Mouse (Mus musculus): ENCODE measurements around the gene Itsn2.

The Itsn2 gene

GRCm38 (mm10) chr12:4685441-4685840, 93.0 kb downstream of the Itsn2 start:
- ChIA-PET CTCF (no interaction called here), POLR2A (interaction anchor here in 1 of 4 experiments (1.7 kb wide), 1 partner anchor 12 kb away, joined by 4 read pairs; no protein-coding TSS in a partner anchor)

- CTCF ChIA-PET: no interaction called here
- POLR2A ChIA-PET: interaction anchor here in 2 of 4 experiments (0.5 to 1.3 kb wide), 3 partner anchors 10 to 161 kb away, joined by 3 read pairs; no protein-coding TSS in a partner anchor
Measured at GRCm38 (mm10) chr12:4688386-4688785, 95.9 kb downstream of the Itsn2 start.

GRCm38 (mm10) chr12:4689341-4689740, 96.9 kb downstream of the Itsn2 start:
- ChIA-PET POLR2A (interaction anchor here in 1 of 4 experiments (0.6 to 1.3 kb wide), 3 partner anchors 10 to 80 kb away, joined by 3 to 5 read pairs (median 3); no protein-coding TSS in a partner anchor), CTCF (no interaction called here)

GRCm38 (mm10) chr12:4691193-4691592, 98.8 kb downstream of the Itsn2 start:
- CTCF ChIA-PET: no interaction called here
- POLR2A ChIA-PET: interaction anchor here in 2 of 4 experiments (0.6 to 1.1 kb wide), 2 partner anchors 8 to 12 kb away, joined by 3 read pairs; no protein-coding TSS in a partner anchor

GRCm38 (mm10) chr12:4694534-4694933, 102.1 kb downstream of the Itsn2 start:
- ChIA-PET POLR2A (interaction anchor here in 1 of 4 experiments (0.5 kb wide), 1 partner anchor 208 kb away, joined by 5 read pairs; no protein-coding TSS in a partner anchor), CTCF (no interaction called here)

- POLR2A ChIA-PET: interaction anchor here in 3 of 4 experiments (0.6 to 1.2 kb wide), 4 partner anchors 14 to 430 kb away, joined by 3 to 5 read pairs (median 4); no protein-coding TSS in a partner anchor
- CTCF ChIA-PET: interaction anchor here in 1 of 4 experiments (0.6 kb wide), 2 partner anchors 466 to 572 kb away, joined by 3 to 4 read pairs; no protein-coding TSS in a partner anchor
Measured at GRCm38 (mm10) chr12:4705626-4706025, 113.2 kb downstream of the Itsn2 start.

- CTCF ChIA-PET: interaction anchor here in 1 of 4 experiments (0.6 kb wide), 2 partner anchors 465 to 573 kb away, joined by 3 to 4 read pairs; no protein-coding TSS in a partner anchor
- POLR2A ChIA-PET: interaction anchor here in 3 of 4 experiments (0.6 to 1.2 kb wide), 4 partner anchors 14 to 431 kb away, joined by 3 to 5 read pairs (median 4); no protein-coding TSS in a partner anchor
Measured at GRCm38 (mm10) chr12:4706175-4706574, 113.7 kb downstream of the Itsn2 start.

GRCm38 (mm10) chr12:4706901-4707300, 114.5 kb downstream of the Itsn2 start:
- ChIA-PET CTCF (no interaction called here), POLR2A (interaction anchor here in 2 of 4 experiments (0.7 to 1.4 kb wide), 4 partner anchors 10 to 110 kb away, joined by 3 to 6 read pairs (median 4); partner anchors contain the start of gene Sf3b6 (in 1 of the 2))

GRCm38 (mm10) chr12:4707488-4708017, 115.1 kb downstream of the Itsn2 start:
- CTCF ChIA-PET: interaction anchor here in 1 of 4 experiments (1.0 kb wide), 1 partner anchor 13 kb away, joined by 4 read pairs; no protein-coding TSS in a partner anchor
- POLR2A ChIA-PET: interaction anchor here in 3 of 4 experiments (0.7 to 1.7 kb wide), 7 partner anchors 9 to 109 kb away, joined by 3 to 7 read pairs (median 3); partner anchors contain the start of gene Sf3b6 (in 1 of the 3)

- CTCF ChIA-PET: interaction anchor here in 2 of 4 experiments (0.6 to 1.0 kb wide), 2 partner anchors 12 to 576 kb away, joined by 3 to 4 read pairs; no protein-coding TSS in a partner anchor
- POLR2A ChIA-PET: interaction anchor here in 3 of 4 experiments (0.6 to 2.1 kb wide), 10 partner anchors 8 to 908 kb away, joined by 3 to 8 read pairs (median 4); partner anchors contain the start of gene Fkbp1b (in 1 of the 3)
Measured at GRCm38 (mm10) chr12:4708296-4708695, 115.9 kb downstream of the Itsn2 start.

- ChIA-PET CTCF (interaction anchor here in 2 of 4 experiments (1.0 to 1.1 kb wide), 2 partner anchors 11 to 12 kb away, joined by 3 to 5 read pairs; no protein-coding TSS in a partner anchor), POLR2A (interaction anchor here in 2 of 4 experiments (0.6 to 2.1 kb wide), 9 partner anchors 9 to 908 kb away, joined by 3 to 8 read pairs (median 3); partner anchors contain the start of gene Fkbp1b (in 1 of the 2))
Measured at GRCm38 (mm10) chr12:4708881-4709604, 116.6 kb downstream of the Itsn2 start.

GRCm38 (mm10) chr12:4709926-4710325, 117.5 kb downstream of the Itsn2 start:
- POLR2A ChIA-PET: interaction anchor here in 2 of 4 experiments (0.6 to 2.1 kb wide), 4 partner anchors 8 to 312 kb away, joined by 3 to 8 read pairs (median 6); no protein-coding TSS in a partner anchor
- CTCF ChIA-PET: interaction anchor here in 2 of 4 experiments (1.0 to 1.1 kb wide), 2 partner anchors 10 to 11 kb away, joined by 3 to 5 read pairs; no protein-coding TSS in a partner anchor

GRCm38 (mm10) chr12:4713361-4713760, 120.9 kb downstream of the Itsn2 start:
- ChIA-PET CTCF (no interaction called here), POLR2A (interaction anchor here in 1 of 4 experiments (0.6 to 1.8 kb wide), 3 partner anchors 38 to 282 kb away, joined by 3 to 4 read pairs (median 3); no protein-coding TSS in a partner anchor)

- POLR2A ChIA-PET: interaction anchor here in 1 of 4 experiments (0.9 to 1.4 kb wide), 2 partner anchors 53 to 169 kb away, joined by 3 read pairs; no protein-coding TSS in a partner anchor
- CTCF ChIA-PET: interaction anchor here in 1 of 4 experiments (0.6 kb wide), 1 partner anchor 148 kb away, joined by 3 read pairs; no protein-coding TSS in a partner anchor
Measured at GRCm38 (mm10) chr12:4715606-4716005, 123.2 kb downstream of the Itsn2 start.

- CTCF ChIA-PET: interaction anchor here in 2 of 4 experiments (0.8 to 1.3 kb wide), 2 partner anchors 12 to 52 kb away, joined by 3 read pairs; partner anchors contain the start of genes Fam228b (in 1 of the 2) and Pfn4 (in 1 of the 2)
- POLR2A ChIA-PET: interaction anchor here in 3 of 4 experiments (0.7 to 4.9 kb wide), 7 partner anchors 8 to 126 kb away, joined by 3 to 24 read pairs (median 6); partner anchors contain the start of genes Fam228b (in 1 of the 3), Pfn4 (in 1 of the 3) and Wdcp (in 1 of the 3)
Measured at GRCm38 (mm10) chr12:4717417-4717816, 125.0 kb downstream of the Itsn2 start.

GRCm38 (mm10) chr12:4719066-4719761, 126.8 kb downstream of the Itsn2 start:
- ChIA-PET POLR2A (interaction anchor here in 3 of 4 experiments (0.7 to 4.9 kb wide), 42 partner anchors 10 to 530 kb away, joined by 3 to 24 read pairs (median 4); partner anchors contain the start of genes Fam228b (in 2 of the 3), Pfn4 (in 2 of the 3), Sf3b6 (in 2 of the 3) and Atad2b (in 1 of the 3)), CTCF (interaction anchor here in 3 of 4 experiments (0.6 to 1.8 kb wide), 7 partner anchors 9 to 1540 kb away, joined by 3 to 7 read pairs (median 4); partner anchors contain the start of genes Fam228b (in 2 of the 3) and Pfn4 (in 1 of the 3))
